Mouse (Mus musculus): Measurements from ENCODE around the gene Rasgef1b.
A peak's percentile ranks its signal among the peaks of the same experiment; 100 is the strongest.

The Rasgef1b gene

DNA sequence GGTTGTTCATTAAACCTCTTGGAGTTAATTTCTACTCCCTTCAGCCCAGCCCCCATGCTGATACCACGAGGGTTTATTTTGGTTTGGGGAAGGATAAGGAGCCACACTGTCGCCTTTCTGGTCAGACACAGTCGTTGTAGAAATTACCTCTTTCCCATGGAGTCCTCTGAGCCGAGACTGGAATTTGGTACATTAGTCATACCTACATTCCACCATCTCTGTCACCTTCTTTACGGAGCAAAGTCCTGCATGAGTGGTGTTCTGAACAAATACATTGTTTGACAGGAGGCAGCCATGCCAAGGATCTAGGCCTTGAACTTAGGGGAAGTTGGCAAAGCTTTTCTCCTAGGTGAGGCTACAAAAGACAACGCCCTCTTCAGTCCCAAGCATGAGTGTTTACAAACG lies 202.1 kb downstream of the Rasgef1b start:
- DNase-seq, result peak; percentile 55

- no peak for DNase-seq
Measured at GRCm38 (mm10) chr5:99525649-99526048, 203.2 kb downstream of the Rasgef1b start.

- peak; percentile 15 for DNase-seq
Measured at GRCm38 (mm10) chr5:99522571-99523269, 206.1 kb downstream of the Rasgef1b start.

- DNase-seq, result peak; percentile 8
Measured at GRCm38 (mm10) chr5:99521411-99521810, 207.5 kb downstream of the Rasgef1b start.

DNA sequence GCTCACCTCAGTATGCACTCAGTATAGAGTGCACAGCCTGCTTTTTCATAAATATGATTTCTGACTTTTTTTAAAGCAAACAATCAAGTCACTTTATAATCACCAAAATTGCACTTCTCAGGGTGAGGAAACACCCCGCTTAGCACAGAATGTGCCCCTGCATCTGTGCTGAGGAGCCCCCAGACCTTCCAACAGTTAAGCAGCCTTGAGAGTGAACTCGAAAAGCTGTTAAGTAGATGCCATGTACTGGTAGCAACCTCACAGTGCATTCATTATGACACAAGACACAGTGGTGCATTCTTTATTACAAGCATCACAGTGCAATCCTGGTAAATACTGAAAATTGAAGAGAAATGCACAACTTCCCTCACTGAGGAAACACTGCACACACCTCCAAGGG lies 209.3 kb downstream of the Rasgef1b start:
- DNase-seq, result no peak

- no peak for DNase-seq
Measured at GRCm38 (mm10) chr5:99519023-99519422, 209.8 kb downstream of the Rasgef1b start.

GRCm38 (mm10) chr5:99516207-99516606 lies 212.7 kb downstream of the Rasgef1b start:
- no peak for DNase-seq

DNA sequence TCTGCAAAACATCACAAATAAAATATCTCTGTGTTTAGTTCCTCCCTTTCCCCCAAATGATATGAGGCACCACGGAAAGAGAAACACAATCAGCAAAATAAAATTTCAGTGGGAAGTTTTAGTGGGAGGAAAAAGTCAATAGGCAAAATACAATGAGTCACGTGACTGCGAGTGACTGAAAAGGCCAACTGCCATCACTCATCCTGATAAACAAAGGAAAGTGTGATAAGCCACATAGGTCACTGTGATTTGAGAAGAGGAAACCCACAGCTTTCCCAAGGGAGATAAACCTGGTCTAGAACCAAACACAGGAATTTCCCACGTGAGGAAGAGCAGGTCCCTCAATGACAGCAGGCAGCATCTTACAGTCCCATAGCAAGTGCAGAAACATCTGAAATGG lies 213.1 kb downstream of the Rasgef1b start:
- DNase-seq, result no peak

DNA sequence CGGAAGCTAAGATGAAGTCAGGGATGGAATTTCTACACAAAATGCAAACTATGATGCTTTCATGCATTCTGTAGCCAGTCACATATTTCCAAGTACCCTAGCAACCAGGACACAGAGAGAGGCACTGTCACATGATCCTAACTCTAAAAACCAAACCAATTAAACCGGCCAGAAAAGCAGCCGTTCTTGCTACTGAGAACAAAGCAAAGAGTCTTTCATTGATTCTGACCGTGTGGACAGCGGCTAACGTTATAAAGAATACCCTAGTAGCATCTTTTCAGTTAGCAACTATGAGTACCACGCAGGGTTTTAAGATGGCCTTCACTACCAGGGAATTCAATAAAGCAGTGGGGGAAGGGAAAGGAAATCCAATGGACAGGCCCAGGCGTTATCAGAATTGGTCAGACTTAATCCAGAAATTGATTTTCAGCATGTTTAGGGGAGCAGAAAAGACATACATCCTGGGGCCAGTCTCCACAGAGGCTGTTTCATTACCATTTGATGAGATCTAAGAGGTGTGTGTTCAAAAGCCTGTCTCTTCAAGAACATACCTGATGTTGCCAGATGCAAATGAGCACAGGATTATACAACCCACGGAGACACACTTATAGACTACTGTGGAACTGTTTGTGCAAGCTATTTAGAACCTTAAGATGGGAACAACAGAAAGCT lies 215.5 kb downstream of the Rasgef1b start:
- no peak for DNase-seq

DNA sequence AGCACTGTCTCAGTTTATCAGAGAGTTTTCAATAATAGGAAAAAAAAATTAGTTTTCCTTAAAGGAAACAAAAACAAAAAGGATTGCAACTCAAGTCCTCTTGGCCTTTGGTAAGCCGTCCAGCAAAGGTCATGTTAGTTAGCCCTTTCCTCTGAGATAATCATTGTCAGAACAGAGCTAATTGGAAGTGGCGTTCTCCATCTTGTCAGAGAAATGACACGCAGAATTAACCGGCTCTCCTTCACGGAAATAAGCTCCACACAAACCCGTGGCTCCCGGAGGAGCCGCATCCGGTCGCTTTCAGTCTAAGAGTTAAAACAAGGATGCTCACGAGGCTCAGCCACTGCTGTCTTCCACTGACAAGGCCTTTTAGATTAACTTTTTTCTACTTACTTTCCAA lies 217.8 kb downstream of the Rasgef1b start:
- DNase-seq, result peak; percentile 20

- DNase-seq, result no peak
Measured at GRCm38 (mm10) chr5:99506109-99506508, 222.8 kb downstream of the Rasgef1b start.

GRCm38 (mm10) chr5:99504349-99504830 lies 224.5 kb downstream of the Rasgef1b start:
- DNase-seq, result no peak

- DNase-seq, result no peak
Measured at GRCm38 (mm10) chr5:99502681-99503080, 226.2 kb downstream of the Rasgef1b start.

DNA sequence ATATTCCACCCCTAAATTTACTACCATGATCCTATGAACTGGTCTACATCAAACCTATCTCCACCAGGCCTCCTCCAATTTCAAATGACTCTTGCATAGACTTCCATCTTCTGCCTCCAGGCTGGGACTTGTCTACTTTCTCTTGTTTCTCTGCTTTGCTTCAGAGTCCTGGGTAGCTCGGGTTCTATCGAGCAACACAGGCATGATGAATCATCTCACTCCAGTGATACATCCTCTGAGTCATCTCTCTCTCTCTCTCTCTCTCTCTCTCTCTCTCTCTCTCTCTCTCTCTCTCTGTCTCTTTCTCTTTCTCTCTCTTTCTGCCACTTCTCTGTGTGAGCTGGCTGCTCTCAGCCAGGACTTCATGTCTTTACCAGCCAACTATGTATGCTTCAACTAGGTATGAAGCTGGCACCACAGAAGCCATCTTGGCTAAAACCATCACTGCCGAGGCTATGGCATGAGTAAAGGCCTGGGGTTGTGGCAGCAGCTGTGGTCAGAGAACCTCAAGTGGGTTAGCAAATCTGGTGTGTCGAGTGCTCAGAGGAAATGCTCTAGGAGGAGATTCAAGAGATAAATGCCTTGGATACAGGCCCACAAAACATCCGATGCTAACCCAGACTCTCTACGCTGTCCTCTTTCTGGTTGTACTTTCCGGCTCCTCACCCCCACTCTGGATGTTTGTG lies 229.3 kb downstream of the Rasgef1b start:
- no peak for DNase-seq

DNA sequence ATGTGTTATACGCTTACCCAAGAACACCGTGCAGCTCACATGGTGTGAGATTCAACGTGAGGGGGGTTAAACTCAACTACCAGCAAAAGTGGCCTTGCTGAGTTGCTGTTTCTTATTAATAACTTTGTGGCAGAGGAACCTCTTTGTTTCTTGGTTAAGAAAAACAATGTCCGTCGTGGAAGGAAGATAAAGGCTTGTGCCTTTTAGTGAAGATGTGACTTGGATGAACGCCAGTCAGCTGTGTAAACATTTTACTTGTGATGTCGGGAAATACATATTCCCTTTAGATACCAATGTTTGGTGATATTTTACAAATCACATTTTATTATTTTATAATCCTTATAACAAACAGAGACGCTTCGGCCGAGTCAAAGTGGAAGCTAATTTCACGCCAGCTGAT lies 231.0 kb downstream of the Rasgef1b start:
- DNase-seq, result no peak

- DNase-seq, result no peak
Measured at GRCm38 (mm10) chr5:99496931-99497782, 231.7 kb downstream of the Rasgef1b start.

- no peak for DNase-seq
Measured at GRCm38 (mm10) chr5:99496157-99496453, 232.8 kb downstream of the Rasgef1b start.

DNA sequence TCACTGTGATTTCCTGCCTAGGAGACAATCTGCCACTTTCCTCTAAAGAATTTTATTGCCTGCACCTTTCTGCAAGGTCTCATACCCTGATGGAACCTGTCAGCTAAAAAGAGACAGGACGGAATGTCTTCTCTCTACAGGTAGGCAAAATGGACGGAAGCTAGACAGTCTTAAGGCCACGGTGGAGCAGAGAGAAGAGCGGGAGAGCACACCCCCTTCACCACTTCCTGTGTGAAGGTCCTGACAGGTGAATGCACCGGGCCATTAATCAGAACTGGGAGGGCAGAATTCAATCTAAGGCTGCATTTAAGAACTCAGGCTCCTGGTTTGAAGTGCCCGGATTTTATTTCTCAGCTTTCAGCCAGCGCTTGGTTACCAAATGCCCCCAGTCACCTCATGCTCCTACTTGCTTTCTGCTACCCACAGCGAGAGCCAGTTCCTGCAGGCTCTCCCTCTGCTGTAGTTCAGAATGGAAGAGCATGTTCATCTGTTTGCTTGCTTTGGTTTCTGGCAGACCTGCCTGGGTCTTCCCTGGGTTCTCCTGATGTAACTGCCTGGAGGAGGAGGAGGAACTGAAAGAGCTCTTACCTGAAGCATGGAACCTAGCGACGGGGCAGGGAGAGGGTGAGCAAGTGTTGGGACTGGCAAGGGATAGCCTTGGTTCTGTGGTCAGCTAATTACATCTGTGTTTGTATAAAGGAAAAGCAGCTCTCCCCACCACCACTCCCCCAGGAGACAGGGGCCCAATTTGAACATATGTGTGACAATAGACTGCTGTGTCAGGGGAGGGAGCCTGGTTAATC lies 233.3 kb downstream of the Rasgef1b start:
- no peak for DNase-seq

- no peak for DNase-seq
Measured at GRCm38 (mm10) chr5:99493861-99494260, 235.0 kb downstream of the Rasgef1b start.

DNA sequence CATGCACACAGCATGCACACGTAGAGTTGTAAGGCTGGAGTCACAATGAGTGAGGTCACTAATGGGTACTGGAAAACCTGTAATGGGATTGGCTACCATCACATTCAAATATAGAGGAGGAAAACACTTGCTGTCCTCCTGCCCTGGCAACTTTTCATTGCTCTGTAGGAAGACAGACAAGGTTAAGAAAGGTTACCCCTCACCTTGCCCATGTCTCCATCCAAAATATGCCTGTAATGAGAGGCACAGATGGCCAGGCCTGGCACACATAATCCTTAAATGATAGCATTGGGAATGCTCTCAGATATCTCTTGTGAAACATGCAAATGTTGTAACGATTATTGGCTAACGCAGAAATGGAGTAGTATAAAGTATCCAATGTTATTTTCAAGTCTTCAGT lies 235.8 kb downstream of the Rasgef1b start:
- no peak for DNase-seq

- no peak for DNase-seq
Measured at GRCm38 (mm10) chr5:99488479-99489158, 240.2 kb downstream of the Rasgef1b start.

Data from kidney, adult 9 months (tissue).